Mouse (Mus musculus) granulocyte monocyte progenitor cell, adult 5-6 weeks (primary cell): ENCODE results near the gene Dbr1. TPM values are rescaled to one million over a fixed set of nuclear protein-coding genes. Genes with fewer than 3 reads are reported as not detected.
A peak's percentile ranks its signal among the peaks of the same experiment; 100 is the strongest.
"Not testable (repeated sequence)": the region's sequence is repeated elsewhere in the genome, so short reads cannot be mapped to it uniquely, and the experiment has no call there.

ENCODE experiments used
- ATAC-seq: replicated peaks from 2 replicates; pipeline ENCODE4 v1.8.0; 2016; ENCODE audit warnings: mild to moderate bottlenecking, moderate TSS enrichment, inconsistent platforms; ENCODE audit not compliant: poor library complexity, severe bottlenecking
- total RNA-seq, 2 experiments: library from RNA; stranded (forward) in 1 of 2; stranded (reverse) in 1 of 2; fragments of 200-712, 200-1000 nt in 1 of 2; fragments of >200 nt in 1 of 2; fragmentation: Nextera tagmentation in 1 of 2; gene quantifications; 2 replicates each; pipeline ENCODE4 v1.2.3; 2014 to 2017

Gene Dbr1
- 26.2 and 39.6 TPM in 2 replicates for total RNA-seq (2014; fragmentation: Nextera tagmentation)
- 50.5 and 65.8 TPM in 2 replicates for total RNA-seq (2017)

DNA sequence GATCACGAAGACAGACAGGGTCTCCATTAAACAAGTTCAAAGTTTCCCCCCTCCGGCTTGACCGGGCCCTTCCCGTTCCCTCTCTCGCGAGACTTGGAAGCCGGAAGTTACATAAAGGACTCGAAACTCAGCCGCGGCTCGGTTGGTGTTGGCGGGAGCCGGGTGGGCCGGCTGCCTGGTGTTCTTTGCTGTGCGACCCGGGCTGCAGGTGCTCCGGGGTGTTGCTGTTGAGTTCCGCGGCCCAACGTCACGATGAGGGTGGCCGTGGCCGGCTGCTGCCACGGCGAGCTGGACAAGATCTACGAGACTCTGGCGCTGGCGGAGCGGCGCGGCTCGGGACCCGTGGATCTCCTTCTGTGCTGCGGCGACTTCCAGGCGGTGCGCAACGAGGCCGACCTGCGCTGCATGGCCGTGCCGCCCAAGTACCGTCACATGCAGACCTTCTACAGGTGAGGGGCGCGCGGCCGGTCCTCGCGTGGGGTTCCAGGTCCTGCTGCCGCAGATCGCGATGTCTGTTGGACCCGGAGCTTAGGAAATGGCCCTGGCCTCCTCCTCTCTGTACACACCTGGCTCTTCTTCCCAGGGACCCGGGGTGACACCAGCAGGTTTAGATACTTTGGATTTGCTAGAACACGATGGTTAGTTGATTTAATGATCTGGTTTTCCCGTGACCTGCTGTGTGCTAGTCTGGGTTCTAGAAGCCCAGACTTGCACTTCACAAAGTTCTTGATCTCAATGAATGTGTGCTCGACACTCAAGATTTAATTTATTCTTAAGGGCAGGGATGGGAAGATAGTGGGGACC is at the start of gene Dbr1:
Dbr1 (plus strand) TSS at position 123 of the 804 bp plus-strand sequence.
- peak; percentile 98 for ATAC-seq

DNA sequence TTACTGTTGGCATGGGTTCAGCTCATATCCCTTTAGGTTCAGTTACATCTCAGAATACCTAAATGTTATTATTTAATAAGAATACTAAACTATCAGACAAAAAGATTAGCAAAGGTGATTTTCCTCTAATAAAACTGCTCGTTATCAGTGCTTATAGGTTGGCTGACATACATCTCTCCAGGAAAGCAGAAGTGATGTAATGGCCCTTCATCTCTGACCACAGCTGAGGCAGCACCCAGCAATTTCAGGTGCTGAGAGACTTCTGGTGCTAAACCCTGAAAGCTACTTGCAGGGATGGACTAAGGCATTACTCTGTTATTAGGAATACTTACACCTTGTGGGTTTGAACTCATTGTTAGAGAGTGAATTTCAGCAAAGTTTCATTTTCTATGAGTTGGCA is 43.7 kb upstream of the Dbr1 start:
- ATAC-seq = peak; percentile 52

DNA sequence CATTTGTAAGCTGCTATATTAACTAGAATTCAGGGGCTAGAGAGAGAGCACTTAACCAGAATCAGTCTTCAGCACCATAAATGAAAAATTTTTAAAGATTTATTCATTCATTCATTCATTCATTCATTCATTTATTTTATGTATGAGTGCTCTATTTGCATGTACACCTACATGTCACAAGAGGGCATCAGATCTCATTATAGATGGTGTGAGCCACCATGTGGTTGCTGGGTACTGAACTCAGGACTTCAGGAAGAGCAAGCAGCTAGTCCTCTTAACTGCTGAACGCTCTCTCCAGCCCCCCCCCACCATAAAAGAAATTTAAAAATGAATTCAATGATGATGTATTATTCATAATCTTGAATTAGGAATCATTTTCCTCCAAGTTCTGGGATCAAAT is 29.3 kb upstream of the Dbr1 start:
- no peak for ATAC-seq

DNA sequence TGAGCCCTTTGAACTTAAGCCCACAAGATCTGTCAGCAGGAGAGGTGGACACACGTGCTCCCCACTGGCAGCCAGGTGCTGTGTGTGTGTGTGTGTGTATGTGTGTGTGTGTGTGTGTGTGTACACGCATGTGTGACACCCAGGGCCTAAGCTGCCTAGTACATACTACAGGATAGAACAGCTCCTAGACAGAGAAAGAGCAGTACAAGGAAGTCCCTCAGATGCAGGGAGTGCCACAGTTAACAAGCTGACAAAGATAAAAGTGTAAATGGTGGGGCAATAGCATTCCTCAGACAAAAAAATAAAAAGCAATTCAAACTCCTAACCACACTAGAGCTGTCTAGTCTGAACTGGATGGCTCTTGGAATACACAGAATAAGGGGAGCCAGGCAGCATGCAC is 23.5 kb upstream of the Dbr1 start:
- ATAC-seq = no peak

DNA sequence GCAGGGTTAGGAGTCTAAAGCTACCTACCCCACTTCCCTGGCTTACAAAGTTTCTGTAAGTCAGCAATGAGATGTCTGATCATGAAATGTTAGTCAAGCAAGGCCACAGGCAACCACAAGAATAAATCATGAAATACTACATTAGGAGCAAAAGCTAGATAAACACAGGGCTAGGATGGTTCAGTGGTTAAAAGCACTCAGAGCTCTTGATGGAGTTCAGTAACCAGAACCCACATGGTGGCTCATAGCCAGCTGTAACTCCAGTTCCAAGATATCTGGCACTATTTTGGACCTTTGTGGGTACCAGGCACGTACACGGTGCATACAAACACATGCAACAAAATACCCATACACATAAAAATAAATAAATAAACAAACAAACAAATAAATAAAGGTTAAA is 22.6 kb upstream of the Dbr1 start:
- ATAC-seq = no peak

DNA sequence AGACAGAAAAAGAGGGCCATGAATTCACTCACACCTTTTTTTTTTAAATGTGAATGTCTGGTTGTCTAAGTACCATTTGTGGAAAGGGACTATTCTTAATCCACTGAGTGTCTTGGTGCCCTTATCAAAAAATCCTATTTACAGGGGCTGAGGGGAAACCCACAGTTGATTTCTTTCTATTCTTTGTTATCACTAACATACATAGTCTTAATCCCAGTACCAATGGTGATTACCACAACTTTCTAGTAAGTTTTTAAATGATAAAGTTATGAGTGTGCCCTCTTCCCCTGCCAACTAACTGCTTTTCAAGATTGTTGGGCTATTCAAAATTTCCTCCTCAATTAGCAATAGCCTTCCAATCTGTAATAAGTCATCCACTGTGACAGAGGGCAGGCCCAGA is 21.5 kb upstream of the Dbr1 start:
- no peak for ATAC-seq

DNA sequence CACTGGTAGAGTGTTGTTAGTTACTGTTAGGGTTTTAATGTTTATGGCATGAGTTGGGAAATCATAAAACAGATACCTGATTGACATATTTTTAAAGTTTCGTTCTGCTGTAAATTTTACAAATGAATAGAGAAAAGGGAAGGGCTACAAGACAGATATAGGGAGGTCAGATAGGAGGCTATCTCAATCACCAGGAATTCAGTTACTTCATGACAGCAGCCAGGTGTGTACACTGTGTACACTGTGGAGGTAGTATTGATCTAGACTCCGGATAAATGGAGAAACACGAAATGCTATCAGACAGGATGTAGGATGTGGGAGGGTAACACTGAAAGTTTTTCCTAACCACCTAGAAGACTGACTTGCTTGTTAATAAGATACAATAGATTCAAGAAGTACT is 20.3 kb upstream of the Dbr1 start:
- no peak for ATAC-seq

DNA sequence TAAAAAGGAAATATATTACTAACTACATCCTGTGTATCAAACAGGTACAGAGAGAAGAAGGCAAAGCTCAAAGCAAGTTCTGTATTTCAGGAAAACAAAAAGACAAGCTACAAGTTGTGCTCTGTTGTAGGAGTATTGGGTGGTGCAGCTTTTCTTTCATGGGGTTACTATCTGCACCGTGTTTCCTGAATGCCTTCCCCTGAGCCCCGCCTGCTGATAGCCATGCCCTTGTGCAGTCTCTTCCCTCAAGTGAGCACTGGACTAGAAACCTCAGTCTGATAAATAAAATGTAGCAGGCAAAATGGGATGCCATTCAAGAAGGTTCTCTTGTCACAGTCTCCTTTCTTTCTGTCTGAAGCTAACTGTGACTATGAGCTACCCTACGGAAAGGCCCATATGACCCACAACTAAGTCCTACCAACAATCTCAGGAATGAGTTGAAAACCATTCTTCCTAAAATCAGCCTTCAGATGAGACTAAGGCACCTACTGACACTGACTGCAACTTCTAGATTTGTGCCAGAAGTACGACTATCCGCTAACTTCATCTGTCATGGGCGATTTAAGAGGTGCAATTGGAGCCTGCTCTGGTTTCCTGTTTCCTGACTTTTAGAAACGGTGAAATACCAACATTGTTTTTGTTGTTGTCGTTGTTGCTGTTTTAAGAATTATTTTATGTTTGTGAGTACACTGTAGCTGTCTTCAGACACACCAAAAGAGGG is 17.9 kb upstream of the Dbr1 start:
- ATAC-seq = no peak

DNA sequence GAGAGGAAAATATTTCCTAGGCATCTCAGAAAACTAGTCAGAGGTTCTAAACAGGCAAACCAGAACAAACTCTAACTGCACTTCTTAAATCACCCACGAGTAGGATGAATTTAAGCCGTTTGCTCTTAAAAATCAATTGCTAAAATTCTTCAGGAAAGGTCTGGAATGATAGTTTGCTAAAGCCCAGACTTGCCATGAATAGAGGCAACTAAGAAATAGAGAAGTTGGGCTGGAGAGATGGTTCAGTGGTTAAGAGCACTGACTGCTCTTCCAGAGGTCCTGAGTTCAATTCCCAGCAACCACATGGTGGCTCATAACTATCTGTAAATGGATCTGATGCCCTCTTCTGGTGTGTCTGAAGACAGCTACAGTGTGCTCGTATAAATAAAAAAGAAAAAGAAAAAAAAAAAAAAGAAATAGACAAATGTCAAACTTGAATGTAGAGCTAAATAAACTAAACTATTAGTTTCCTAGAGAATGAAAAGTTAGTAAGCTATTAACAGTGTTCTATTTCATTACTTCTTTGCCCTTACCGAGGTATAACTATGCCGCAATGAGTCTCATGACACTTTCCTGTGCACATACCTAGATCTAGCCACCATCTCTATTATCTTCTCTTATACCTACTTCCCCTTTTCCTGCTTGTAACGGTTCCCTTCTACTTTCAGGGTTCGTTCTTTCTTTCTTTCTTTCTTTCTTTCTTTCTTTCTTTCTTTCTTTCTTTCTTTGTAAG is 16.6 kb upstream of the Dbr1 start:
- ATAC-seq = peak; percentile 72

DNA sequence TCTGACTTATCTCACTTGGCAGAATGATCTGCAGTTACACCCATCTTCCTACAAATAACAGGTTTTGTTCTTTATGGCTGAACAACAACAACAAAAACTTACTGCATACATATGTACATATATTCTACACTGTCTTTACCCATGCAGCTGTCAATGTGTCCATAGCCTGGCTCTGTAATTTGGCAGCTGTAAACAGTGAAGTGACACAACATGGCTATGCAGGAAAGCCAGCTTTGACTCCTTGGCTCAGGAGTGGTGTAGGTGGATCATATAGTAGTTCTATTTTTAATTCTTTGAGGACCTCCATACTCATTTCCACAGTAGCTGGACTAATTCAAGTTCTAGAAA is 16.1 kb upstream of the Dbr1 start:
- peak; percentile 65 for ATAC-seq

DNA sequence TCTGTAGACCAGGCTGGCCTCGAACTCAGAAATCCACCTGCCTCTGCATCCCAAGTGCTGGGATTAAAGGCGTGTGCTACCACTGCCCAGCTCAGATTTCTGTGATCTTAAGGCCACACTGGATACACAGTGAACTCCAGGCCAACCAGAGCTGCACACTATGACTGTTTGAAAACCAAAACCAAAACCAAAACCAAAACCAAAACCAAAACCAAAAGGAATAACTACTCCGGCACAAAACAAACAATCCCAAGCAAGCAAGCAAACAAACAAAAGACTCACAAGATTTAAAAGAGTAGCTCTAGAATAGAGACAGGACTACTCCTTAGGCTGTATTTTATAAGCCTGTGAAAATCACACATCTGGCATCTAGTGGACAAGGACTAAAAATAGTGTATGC is 15.2 kb upstream of the Dbr1 start:
- ATAC-seq = no peak

DNA sequence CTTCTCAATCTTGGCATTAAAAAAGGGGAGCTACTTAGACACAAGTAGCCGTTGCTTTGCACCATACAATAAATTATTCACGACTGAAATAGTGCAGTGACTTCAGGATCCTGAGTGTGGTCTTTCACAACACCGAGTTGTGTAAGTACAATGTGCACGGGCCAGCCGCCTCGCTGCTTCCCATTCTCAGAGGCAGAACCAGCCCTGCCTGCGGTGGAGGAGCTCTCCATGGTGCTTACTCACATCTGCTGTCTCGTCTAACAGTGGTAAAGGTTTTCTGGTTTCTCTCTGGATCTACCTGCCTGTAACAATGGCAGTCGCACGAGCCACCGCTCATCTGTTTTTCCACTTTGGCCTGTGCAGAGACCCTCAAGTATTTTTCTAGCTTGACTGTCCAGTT is 11.9 kb upstream of the Dbr1 start:
- ATAC-seq = peak; percentile 89

DNA sequence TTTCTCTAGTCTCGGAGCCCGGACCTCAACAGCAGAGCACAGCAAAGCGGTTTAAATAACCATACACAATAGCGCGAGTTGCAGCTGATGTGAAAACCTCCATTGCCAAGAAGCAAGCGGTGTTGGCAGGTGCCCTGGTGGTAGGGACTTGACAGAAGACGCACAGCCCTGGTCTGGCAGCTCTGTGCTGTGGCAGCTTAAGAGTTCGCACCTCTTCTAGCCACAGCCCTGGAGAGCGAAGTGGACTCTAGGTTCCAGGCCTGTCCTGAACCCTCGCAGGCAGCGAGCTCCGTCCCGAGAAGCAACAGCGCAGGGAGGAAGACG is 7.6 kb upstream of the Dbr1 start:
- peak; percentile 6 for ATAC-seq

DNA sequence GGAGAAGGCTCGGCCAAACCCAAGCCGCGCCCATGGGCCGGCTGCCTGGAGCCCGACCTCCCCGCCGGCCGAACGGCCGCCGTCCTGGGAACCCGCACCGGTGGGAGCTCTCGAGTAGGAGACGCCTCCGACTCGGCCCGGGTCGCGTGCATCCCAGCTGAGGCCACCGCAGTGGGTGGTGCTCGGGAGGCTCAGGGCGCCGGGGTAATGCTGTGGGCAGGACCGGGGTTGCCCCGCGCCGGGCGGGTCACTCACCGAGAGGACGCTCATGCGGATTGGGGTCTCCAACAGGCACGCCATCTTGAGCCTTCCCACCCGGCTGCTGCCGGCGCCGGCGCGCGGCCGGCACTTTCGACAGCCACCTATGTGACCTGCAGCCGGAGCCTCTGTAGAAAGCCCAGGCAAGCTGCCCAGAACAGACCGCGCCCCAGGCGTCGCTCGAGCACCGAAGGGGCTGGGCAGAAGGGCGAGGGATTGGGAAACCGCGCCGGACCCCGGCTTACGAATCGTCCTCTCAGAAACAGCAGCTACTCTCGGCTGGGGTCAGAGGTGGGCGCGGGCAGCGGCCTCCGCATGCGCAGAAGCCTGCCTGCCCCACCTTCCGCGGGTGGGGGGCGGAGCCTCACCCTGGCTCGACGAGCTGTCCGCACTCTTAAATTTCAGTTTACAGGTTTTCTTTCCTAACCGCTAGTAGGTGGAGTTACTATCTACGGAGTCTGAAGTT is 7.1 kb upstream of the Dbr1 start, which contains the start of gene Armc8:
Armc8 (minus strand) TSS at position 553 of the 724 bp plus-strand sequence.
- peak; percentile 94 for ATAC-seq

DNA sequence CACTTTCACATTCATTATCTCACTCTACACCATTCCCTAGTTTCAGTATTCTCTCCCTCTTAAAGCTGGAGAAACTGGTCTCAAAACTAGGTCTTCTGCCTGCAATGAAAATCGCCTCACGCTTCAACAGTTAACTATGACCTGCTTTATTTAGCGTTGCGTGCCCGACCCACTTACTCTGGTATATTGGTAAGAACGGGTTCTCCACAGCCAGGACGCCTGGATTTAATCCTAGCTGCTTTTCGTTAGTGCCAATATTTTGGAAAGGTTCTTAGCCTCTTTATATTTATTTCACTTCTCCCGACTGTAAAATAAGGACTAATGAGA is 6.6 kb upstream of the Dbr1 start:
- no peak for ATAC-seq

DNA sequence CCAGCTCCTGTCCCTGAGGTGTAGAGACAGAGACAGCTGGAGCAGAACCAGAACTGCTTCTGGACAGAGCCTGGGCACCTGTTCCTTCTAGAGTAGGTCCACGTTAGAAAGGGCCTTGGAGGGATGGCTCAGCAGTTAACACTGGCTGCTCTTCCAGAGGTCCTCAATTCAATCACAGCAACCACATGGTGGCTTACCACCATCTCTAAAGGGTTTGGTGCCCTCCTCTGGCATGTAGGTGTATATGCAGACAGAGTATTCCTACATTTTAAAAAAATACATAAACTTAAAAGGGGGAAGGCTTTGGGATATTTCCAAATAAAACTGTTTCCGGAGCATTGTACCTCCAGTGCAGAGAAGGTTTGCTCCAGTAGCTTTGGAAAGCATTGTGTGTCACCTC is 5.1 kb downstream of the Dbr1 start:
- ATAC-seq = peak; percentile 69

DNA sequence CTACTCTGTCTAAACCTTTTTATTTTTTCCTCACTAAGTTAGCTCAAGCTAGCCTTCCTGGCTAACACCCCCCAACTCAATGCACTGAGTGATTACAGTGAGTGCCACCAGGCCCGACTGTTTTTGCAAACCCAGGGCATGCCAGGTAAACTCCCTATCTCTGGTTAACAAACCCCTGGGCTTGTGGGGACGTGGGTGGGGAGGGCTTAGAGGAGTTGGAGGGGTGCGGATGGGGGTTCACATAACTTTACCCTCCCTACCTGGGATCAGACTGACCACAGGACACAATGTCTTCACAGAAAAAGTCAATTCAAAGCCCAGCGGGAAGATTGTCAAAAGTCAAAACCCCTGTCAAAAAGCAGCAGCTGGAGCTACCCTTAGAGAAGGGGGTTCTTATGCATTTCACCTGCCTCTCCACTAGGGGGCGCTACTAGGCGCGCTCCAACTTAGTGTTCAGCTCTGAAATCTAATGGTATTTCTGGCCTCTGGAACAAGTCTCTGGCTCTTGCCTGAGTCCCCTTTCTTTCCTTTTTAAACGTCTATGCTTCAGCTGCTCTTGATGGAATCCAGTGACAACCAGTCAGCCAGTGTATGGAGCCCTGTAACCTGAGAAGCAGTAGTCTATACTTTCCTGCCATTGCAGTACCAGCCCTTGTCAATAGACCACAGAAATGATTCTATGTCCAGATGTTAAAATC is 12.1 kb downstream of the Dbr1 start:
- ATAC-seq = peak; percentile 62; the same call in 1 of the 2 replicates

DNA sequence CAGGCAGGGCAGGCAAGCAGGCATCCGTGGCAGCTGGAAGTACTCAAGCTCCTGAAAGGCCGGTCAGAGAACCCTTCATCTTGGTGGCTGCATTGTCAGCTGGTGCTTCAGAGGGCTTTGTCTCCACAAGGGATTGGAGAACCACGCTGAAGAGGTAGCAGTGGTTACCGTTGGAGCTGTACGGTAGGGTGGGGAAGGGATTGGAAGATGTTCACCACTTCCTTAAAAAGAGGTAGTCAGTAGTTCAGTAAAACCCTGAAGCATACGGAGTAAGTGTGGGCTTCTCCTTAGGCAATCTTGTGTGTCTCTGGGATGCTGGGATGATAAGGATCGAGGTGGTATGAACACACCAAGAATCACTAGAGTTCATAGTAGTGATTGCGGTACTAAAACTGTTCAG is 15.5 kb downstream of the Dbr1 start:
- ATAC-seq = peak; percentile 85

DNA sequence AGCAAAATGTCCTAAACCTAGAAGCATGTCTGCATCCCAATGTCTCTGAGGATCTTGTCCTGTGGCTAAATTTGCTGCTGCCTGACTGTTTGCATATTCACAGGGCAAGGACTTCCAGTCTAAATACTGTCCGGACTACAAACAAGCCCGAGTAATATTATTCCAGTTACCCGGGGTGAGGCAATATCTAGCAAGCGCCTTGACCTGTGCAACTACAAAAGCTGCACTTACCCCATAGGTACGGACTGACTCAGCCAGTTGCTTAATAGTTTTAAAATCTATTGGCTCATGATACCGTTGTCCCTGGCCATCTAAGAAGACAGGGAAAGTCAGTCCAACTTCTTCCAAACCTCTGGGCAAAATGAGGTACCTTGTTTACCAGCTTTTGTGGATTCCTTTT is 23.5 kb downstream of the Dbr1 start:
- ATAC-seq = not testable (repeated sequence)

DNA sequence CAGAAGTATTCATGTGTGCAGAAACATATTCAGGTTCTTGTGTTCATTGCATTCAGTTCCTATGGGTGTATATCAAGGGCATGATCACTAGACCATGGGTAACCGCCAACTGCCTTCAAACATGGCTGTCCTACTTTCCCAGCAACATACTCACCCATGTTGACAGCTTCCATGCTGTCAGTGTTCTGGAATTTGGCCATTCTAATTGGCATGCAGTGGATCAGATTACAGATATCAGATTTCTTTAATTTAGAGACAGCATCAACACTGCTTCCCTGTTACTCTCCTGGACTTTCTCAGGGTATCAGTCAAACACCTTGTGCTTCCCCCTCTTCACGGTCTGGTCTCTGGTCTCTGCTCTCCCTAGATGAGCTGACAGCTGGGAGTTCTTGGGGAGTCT is 28.0 kb downstream of the Dbr1 start:
- no peak for ATAC-seq
